Mouse (Mus musculus) fat pad, adult 2 months (tissue): ENCODE data around the gene Cdc16.

Experiments used
- DNase-seq: peaks from one replicate; pipeline ENCODE4 v3.0.0-alpha.2; 2011; ENCODE audit warnings: low read depth, low spot score; ENCODE audit errors: extremely low read depth

Cdc16 gene

GRCm38 (mm10) chr8:13756982-13757804 lies at the start of gene Cdc16:
TSS of gene Cdc16 (plus strand) at chr8:13757676.
- DNase-seq, result no peak

DNA sequence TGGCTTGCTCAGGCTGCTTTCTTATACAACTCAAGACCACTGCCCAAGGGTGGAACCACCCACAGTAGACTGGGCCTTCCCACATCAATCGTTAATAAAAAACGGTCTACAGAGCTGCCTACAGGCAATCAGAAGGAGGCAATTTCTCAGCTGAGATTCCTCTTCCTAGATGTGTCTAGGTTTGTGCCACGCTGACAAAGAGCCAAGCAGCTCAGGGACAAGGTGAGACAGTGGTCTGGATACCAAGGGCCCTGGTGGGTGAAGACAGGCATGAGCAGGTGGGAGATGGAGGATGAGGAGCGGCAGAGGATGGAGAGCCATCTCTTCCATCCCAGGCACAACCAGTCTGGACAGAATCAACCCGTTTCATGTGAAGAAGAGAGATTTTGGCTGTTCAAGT lies 49.0 kb upstream of the Cdc16 start:
- DNase-seq, result no peak

GRCm38 (mm10) chr8:13718980-13719379 lies 38.5 kb upstream of the Cdc16 start:
- DNase-seq, result no peak

GRCm38 (mm10) chr8:13725722-13726121 lies 31.8 kb upstream of the Cdc16 start:
- DNase-seq, result no peak

DNA sequence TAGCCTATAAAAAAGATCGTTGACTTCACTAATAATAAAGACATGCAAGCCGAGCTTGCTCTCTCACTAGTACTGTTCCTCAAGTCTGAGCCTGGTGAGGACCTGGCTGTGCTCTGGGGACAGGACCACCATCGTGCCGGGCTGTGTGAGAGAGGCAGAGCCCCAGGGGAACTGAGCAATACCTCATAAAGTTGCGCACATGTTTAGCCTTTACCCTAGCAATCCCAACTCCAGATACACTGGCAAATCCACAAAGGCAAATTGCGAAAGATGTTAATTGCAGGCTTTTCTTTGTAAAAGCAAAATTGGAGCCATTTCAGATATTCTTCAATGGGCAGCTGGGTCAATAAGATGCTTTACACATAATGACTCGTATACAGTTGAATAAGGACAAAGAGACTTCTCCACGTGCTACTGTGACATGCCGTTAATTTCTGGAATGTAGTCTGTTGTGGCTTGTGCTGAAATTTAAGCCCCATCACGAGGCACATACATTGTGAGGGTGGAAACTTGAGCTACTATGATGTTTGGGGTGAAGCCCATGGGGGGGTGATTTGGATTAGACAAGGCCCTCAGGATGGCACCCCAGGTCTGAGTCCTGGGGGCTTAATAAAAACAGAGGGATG lies 29.9 kb upstream of the Cdc16 start:
- DNase-seq, result peak; percentile 70

DNA sequence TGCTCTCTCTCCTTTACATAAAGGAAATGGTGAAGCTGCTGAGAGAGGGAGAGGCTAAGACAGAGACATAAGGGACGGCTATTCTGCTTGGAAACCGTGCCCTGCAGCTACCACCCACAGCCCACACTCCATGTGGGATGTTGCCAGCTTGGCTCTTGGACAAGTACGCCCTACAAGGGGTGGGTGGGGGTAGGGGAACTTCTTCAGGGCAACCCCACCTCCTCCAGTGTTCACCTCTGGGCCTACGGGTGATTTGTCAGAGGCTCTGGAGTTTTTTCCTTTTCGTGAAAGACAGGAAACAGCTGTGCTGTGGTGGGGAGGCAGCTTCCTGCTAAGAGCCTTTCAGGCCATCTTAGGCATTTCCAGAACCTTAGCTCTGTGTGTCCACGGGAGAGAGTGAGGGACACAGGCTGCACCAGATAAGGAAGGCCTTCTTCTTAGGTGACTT lies 17.1 kb upstream of the Cdc16 start:
- no peak for DNase-seq

- DNase-seq, result no peak
Observed at GRCm38 (mm10) chr8:13740817-13741613, 16.5 kb upstream of the Cdc16 start.

GRCm38 (mm10) chr8:13746212-13746611 lies 11.3 kb upstream of the Cdc16 start:
- DNase-seq, result peak; percentile 54

DNA sequence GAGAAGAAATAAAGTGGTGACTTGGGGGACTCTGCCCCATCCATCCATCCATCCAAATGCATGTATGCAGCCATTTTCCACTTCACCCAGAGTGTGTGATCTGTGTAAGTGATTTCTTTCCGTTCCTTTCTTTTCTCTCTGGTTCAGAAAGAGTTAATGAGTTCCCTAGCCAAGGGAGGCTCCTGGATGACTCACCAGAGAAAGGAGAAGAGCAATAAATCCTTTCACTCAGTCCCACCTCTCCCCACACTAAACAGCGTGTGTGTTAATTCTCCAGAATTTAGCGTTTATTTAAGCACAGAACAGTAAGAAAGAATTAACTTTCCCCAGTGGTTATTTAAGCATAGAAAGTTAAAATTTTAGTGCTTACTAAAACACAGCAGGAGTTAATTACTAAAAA lies 9.8 kb upstream of the Cdc16 start:
- DNase-seq, result no peak

- DNase-seq, result no peak
Observed at GRCm38 (mm10) chr8:13753680-13754079, 3.8 kb upstream of the Cdc16 start.

GRCm38 (mm10) chr8:13756480-13756879 lies 996 bp upstream of the Cdc16 start:
- no peak for DNase-seq

- no peak for DNase-seq
Observed at GRCm38 (mm10) chr8:13757805-13758727, 590 bp downstream of the Cdc16 start.

DNA sequence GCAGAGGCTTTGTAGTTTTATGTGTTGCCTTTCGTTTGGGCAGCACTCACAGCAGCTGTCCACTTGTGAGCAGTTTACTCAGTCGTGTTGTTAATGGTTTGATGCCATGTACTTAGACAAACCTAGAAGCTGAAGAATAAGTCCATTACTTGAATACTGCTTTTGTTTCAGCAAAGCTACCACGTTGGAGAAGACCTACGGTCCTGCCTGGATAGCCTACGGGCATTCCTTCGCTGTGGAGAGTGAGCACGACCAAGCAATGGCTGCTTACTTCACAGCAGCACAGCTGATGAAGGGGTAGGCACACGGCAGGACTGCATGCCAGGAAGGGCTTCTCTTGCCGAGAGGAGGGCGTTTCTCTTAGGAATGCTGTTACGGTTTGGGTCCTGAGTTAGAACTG lies 11.7 kb downstream of the Cdc16 start:
- DNase-seq, result no peak

GRCm38 (mm10) chr8:13780536-13780935 lies 23.1 kb downstream of the Cdc16 start:
- no peak for DNase-seq

GRCm38 (mm10) chr8:13785250-13785763 lies 27.8 kb downstream of the Cdc16 start, which contains the start of gene Upf3a:
TSS of gene Upf3a (plus strand) at chr8:13785615.
- no peak for DNase-seq

DNA sequence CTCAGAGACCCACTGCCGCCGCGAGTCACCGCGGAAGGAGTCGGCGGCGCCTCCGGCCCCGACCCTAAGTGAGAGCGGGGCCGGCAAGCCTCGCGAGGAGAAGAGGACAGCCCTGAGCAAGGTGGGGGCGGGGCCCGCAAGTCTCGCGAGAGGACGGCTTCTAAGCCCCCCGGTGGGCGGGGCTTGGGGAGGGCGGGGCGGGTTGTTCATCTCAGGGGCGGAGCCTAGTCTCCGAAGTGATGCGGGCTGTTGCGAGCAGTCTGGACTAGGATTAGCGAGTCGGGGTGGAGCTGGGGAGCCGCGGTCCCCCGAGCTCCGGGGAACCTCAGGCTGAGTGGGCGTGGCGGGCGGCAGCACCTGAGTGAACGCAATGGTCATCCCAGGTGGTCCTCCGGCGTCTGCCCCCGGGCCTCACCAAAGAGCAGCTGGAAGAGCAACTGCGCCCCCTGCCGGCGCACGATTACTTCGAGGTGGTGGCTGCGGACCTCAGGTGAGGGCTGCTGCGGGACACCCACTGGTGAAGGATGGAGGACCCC lies 28.4 kb downstream of the Cdc16 start:
- no peak for DNase-seq

DNA sequence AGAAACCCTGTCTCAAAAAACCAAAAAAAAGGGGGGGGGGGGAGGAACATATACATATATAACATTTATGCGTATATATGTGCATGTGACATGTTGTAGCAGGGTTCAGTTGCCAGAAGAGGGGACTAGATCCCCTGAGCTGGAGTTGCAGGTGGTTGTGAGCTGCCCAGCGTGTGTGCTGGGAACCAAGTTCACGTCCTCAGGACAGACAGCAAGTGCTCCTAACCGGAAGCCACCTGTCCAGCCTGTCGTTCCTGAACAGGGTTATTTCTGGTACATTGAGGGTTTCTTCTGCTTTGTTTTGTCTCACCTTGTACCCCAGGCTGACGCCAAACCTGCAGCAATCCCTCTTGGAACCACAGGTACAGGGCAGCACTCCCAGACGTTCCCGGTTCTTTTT lies 32.1 kb downstream of the Cdc16 start:
- no peak for DNase-seq

GRCm38 (mm10) chr8:13793097-13793745 lies 35.7 kb downstream of the Cdc16 start:
- DNase-seq, result no peak

- no peak for DNase-seq
Observed at GRCm38 (mm10) chr8:13793746-13794101, 36.2 kb downstream of the Cdc16 start.

- no peak for DNase-seq
Observed at GRCm38 (mm10) chr8:13797676-13798075, 40.2 kb downstream of the Cdc16 start.
